Mouse (Mus musculus): Measurements from ENCODE around the gene Zfp444. TPM values are rescaled to one million over a fixed set of nuclear protein-coding genes. Genes with fewer than 3 reads are reported as not detected.

Zfp444 gene
- polyA plus RNA-seq, 1 experiment from 2014 or later: 85.1 TPM

DNA sequence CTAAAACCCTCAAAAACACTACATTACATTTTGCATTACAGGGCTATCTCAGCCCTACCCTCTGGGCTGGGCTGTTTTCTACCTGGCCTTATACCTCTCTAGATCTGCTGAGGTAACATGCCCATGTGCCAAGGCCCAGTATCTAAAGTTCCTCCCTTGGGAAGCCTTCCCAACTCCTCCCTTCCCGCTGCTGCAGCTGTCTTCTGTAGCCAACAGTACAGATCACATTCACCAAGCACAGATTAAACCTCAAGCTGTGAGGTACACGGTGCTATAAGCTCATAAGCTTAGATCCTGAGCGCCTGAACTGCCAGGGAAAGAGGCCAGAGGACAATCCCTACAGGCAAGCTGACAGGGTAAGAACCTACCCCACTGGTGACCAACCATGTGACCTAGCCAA, 20.0 kb upstream of the Zfp444 start:
- H3K27ac ChIP-seq (replicated peaks): no peak overlapping the region
- no peaks in the 10 kb centered on the region for H3K27me3 ChIP-seq (replicated peaks; ENCODE audit: low read depth, poor library complexity, severe bottlenecking)
- no peak for DNase-seq (ENCODE audit: low spot score)
- H3K9me3 ChIP-seq: 0 out of 2 replicates have a peak, but pooled peaks cover 7% of the 10 kb centered on the region
- peaks cover 8% of the 10 kb centered on the region; the same call in 1 of the 2 replicates for H3K36me3 ChIP-seq (replicated peaks)
- no peak overlapping the region for H3K4me3 ChIP-seq
- WGBS: 86% methylated on average over 3 of the region's 3 CpGs
- peaks cover 29% of the 10 kb centered on the region for H3K4me1 ChIP-seq

DNA sequence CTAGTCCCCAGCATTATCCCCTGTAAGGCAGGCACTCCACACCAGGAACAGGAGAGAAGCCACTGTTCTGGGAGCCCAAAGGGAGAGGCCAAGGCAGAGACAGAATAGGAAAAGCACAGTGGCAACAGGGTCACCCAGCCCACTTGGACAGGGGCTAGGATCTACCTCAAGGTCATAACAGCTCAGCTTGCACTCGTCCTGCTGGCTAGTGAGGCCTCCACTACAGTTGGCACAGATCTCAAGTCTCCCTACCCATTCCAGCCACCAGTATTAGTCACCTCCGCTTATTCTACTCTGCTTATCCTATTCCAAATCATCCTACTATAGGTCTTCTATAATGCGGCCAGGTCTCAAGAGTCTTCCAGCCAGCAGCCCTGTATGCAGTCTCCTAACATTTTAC, 18.9 kb upstream of the Zfp444 start:
- DNase-seq (ENCODE audit: low spot score): no peak
- peaks cover 29% of the 10 kb centered on the region for H3K4me1 ChIP-seq
- WGBS: 93% methylated on average over 3 of the region's 3 CpGs
- peaks cover 8% of the 10 kb centered on the region; the same call in 1 of the 2 replicates for H3K36me3 ChIP-seq (replicated peaks)
- H3K9me3 ChIP-seq: 0 out of 2 replicates have a peak, but pooled peaks cover 7% of the 10 kb centered on the region
- H3K4me3 ChIP-seq: no peak overlapping the region
- no peak overlapping the region for H3K27ac ChIP-seq (replicated peaks)
- no peaks in the 10 kb centered on the region for H3K27me3 ChIP-seq (replicated peaks; ENCODE audit: low read depth, poor library complexity, severe bottlenecking)

DNA sequence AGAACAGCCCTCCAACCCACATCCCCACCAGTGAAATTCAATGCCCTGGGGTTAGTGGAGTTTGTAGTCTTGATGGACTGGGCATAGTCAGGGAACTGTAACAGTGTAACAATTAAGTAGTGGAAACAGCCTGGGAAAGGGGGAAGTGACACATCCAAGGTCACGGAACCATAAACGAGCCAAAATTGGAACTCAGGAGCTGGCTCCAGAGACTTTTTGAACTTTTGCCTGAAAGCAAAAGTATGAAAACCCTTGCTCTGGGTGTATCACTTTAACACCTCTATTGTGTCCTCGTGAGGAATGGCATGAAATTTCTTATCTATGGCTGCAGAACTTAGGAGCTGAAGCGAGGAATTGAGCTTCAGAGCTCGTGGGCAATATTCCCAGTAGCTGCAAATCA, 17.9 kb upstream of the Zfp444 start:
- H3K4me3 ChIP-seq: peak overlapping the region; percentile 87
- WGBS: 89% methylated on average over 5 of the region's 5 CpGs
- DNase-seq (ENCODE audit: low spot score): no peak

DNA sequence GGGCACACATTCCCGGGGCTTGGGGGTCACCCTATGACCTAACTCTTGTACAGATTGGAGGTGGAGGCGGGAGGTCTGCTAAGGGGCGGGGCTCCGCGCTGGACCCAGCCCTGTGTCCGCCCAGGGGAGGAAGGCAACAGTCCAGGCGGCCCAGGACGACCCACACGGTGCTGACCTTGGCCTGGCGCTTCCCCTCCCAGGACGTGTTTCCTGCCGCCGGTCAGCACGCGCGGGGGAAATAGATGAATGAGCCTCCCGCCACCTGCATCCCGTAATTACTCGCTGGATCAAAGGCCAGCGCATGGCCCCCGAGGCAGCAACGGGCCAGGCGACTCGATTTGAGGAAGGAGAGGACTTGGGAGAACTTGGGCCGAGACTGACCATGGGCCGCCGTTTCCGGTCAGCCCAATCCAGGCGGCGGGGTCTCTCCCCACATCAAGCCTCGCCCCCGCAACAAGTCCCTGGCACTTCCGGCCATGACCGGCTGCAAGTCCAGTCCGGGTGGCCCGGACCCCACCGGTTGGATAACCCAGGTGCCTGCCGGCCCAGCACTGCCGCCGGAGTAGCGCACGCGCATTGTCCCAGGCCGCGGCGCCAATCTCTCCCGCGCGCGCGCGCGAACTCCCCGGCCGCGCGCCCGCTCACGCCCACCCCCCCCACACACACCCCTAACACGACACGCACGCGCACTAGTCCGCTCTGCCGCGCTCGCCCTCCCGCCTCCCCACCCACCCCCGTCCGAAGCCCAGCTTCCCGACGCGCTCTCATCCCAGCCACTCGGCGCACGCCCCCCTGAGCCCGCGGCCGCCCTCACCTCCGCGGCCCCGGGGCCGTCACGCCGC, 16.8 kb upstream of the Zfp444 start:
- Histone ChIP-seq H3K36me3 (replicated peaks) (peaks cover 8% of the 10 kb centered on the region; the same call in 1 of the 2 replicates), H3K27me3 (replicated peaks; ENCODE audit: low read depth, poor library complexity, severe bottlenecking) (no peaks in the 10 kb centered on the region), H3K4me1 (peaks cover 24% of the 10 kb centered on the region), H3K9me3 (0 out of 2 replicates have a peak, but pooled peaks cover 9% of the 10 kb centered on the region), H3K27ac (replicated peaks) (peak overlapping the region; percentile 95), H3K4me3 (peak overlapping the region; percentile 87)
- peak; percentile 90 for DNase-seq (ENCODE audit: low spot score)
- under 1% methylated on average over 83 of the region's 85 CpGs for WGBS

More for the DNA sequence above, 17.9 kb upstream of the Zfp444 start:
- peaks cover 8% of the 10 kb centered on the region; the same call in 1 of the 2 replicates for H3K36me3 ChIP-seq (replicated peaks)
- peaks cover 24% of the 10 kb centered on the region for H3K4me1 ChIP-seq
- H3K27me3 ChIP-seq (replicated peaks; ENCODE audit: low read depth, poor library complexity, severe bottlenecking): no peaks in the 10 kb centered on the region
- no peak overlapping the region for H3K27ac ChIP-seq (replicated peaks)
- H3K9me3 ChIP-seq: 0 out of 2 replicates have a peak, but pooled peaks cover 8% of the 10 kb centered on the region

DNA sequence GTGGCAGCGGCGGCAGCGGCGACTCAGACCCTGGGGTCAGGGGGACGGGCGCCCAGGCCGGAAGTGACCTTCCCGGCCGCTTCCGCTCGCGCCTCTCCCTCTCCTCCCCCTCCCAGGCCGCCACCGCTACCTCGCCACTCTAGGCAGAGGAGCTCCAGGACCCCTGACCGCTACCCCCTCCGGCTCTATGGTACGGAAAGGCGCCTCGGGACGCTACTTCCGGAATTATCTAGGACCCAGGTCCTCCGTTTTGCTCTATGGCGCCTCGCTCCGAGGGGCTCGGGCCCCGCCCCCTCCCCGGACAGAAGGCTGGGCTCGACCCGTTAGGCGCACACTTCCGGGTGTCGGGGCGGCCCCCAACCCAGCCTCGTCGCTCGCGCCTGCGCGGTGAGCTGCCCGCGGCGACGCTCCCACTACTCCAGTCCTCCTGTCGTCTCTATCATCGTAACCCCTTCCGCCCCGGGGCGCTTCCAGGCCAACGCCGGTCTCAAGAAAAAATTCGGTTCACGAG, 16.1 kb upstream of the Zfp444 start, which contains the start of gene Zfp787:
TSS of gene Zfp787 (minus strand) at position 97 of the 511 bp plus-strand sequence.
- no peaks in the 10 kb centered on the region for H3K27me3 ChIP-seq (replicated peaks; ENCODE audit: low read depth, poor library complexity, severe bottlenecking)
- H3K4me1 ChIP-seq: peaks cover 24% of the 10 kb centered on the region
- under 1% methylated on average over 53 of the region's 54 CpGs for WGBS
- DNase-seq (ENCODE audit: low spot score): peak; percentile 98
- peaks cover 8% of the 10 kb centered on the region; the same call in 1 of the 2 replicates for H3K36me3 ChIP-seq (replicated peaks)
- 0 out of 2 replicates have a peak, but pooled peaks cover 9% of the 10 kb centered on the region for H3K9me3 ChIP-seq
- H3K4me3 ChIP-seq: peak within 1 kb of the TSS; percentile 87
- peak within 1 kb of the TSS; percentile 95 for H3K27ac ChIP-seq (replicated peaks)

DNA sequence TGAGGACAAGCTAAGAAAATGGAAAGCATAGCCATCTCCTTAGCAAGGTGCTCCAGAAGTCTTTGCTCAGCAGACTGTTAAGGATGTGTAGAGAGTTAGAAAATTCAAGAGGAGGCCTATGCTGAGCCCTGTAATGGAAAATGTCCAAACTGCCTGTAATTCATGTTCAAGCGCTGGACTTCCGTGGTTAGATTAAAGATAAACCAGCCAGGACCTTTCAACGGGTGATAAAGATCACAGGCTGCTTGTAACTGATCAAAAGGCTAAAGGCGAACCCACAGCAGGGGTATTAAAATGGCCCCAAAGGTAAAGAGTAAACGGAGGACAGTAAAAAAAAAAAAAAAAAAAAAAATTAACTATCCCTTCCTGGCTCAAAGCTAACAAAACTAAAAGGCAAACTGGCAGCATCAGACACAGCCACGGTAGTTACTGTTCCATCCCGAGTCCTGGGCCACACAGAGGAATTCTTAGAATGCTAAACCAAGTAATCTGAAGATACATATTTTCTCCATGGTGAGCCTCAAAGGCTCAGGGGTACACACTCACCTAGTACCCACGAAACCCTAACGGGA, 15.0 kb upstream of the Zfp444 start:
- H3K36me3 ChIP-seq (replicated peaks): peaks cover 8% of the 10 kb centered on the region; the same call in 1 of the 2 replicates
- 70% methylated on average over 9 of the region's 9 CpGs for WGBS
- 0 out of 2 replicates have a peak, but pooled peaks cover 9% of the 10 kb centered on the region for H3K9me3 ChIP-seq
- peaks cover 24% of the 10 kb centered on the region for H3K4me1 ChIP-seq
- H3K27ac ChIP-seq (replicated peaks): peak overlapping the region; percentile 95; the same call in 1 of the 2 replicates
- DNase-seq (ENCODE audit: low spot score): no peak
- H3K27me3 ChIP-seq (replicated peaks; ENCODE audit: low read depth, poor library complexity, severe bottlenecking): no peaks in the 10 kb centered on the region
- peak overlapping the region; percentile 87 for H3K4me3 ChIP-seq

DNA sequence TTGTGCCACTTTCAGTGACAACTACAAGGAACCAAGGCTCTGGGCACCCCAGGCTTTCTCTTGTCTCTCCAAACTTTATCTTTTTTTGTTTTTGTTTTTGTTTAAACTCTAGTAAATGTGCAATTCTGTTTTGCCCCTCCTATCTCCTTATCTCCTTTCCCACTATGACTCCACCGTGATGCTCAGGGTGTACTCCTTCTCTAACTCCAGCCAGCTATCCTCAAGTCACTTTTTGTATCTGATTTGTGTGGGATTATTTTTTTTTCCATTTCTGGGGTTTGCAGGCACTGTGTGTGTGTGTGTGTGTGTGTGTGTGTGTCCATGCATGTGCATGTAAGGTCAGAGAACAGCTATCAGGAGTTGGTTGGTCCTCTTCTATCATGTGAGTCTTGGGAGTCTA, 14.5 kb upstream of the Zfp444 start:
- Histone ChIP-seq H3K36me3 (replicated peaks) (peaks cover 6% of the 10 kb centered on the region; the same call in 1 of the 2 replicates), H3K27ac (replicated peaks) (no peak overlapping the region), H3K9me3 (0 out of 2 replicates have a peak, but pooled peaks cover 9% of the 10 kb centered on the region), H3K4me1 (peaks cover 24% of the 10 kb centered on the region), H3K4me3 (no peak overlapping the region), H3K27me3 (replicated peaks; ENCODE audit: low read depth, poor library complexity, severe bottlenecking) (no peaks in the 10 kb centered on the region)
- no peak for DNase-seq (ENCODE audit: low spot score)
- WGBS: 95% methylated on average over 1 of the region's 1 CpGs

DNA sequence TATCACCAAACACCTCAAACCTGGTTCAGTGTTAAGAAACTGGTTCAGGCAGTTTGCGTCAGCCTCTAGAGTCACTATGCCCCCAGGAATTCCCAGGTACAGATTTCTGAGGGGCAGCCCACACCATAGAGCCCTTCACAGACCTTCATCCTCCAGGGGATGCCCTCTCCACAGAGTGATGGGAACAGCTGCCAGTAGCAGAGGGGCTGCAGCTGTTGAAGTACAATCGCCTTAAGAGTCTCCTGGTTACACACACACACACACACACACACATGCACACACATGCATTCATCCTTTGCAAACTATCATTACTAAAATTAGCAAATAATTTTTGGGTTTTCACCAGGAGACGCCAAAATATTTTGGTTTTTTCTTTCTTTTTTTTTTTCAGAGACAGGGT, 12.4 kb upstream of the Zfp444 start:
- no peaks in the 10 kb centered on the region for H3K27me3 ChIP-seq (replicated peaks; ENCODE audit: low read depth, poor library complexity, severe bottlenecking)
- H3K36me3 ChIP-seq (replicated peaks): no peaks in the 10 kb centered on the region
- H3K27ac ChIP-seq (replicated peaks): no peak overlapping the region
- 0 out of 2 replicates have a peak, but pooled peaks cover 4% of the 10 kb centered on the region for H3K9me3 ChIP-seq
- no peak overlapping the region for H3K4me3 ChIP-seq
- WGBS: 85% methylated on average over 3 of the region's 3 CpGs
- DNase-seq (ENCODE audit: low spot score): no peak
- H3K4me1 ChIP-seq: peaks cover 10% of the 10 kb centered on the region

DNA sequence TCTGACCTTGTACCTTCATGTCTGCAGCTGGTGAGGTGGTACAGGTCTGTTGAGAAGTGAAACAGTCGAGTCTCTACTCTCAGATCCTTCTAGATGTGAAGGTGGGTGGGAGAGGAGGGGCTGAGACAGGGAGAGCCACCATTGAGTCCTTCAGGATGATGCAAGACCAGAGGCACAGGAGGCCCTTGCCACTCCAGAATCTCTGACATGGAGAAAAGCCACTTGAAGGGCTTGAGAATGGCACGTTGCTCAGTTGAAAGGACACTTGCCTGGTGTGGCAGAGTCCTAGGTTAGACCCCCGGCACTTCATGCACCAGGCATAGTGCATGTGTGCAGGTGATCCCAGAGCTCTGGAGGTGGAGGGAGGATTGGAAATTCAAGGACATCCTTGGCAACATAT, 10.5 kb upstream of the Zfp444 start:
- Histone ChIP-seq H3K27ac (replicated peaks) (no peak overlapping the region), H3K4me3 (no peak overlapping the region), H3K9me3 (0 out of 2 replicates have a peak, but pooled peaks cover 2% of the 10 kb centered on the region), H3K27me3 (replicated peaks; ENCODE audit: low read depth, poor library complexity, severe bottlenecking) (no peaks in the 10 kb centered on the region), H3K4me1 (peaks cover 4% of the 10 kb centered on the region), H3K36me3 (replicated peaks) (no peaks in the 10 kb centered on the region)
- DNase-seq (ENCODE audit: low spot score): no peak
- WGBS: 63% methylated on average over 3 of the region's 3 CpGs

DNA sequence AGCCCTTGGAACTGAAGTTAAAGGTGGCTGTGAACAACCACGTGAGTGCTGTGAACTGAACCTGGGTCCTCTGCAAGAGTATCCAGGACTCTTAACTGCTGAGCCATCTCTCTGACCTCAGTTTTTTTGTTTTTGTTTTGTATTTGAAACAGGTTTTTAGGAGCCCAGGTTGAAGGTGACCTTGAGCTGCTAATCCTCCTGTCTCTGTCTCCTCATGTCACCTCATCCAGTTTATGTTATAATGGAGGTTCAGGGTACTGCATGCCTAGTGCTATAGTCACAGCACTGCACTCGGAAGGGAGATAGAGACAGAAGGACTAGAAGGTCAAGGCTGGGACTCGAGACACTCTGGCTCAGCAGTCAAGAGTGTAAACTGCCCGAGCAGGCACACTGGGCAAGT, 9.9 kb upstream of the Zfp444 start:
- no peaks in the 10 kb centered on the region for H3K4me1 ChIP-seq
- WGBS: 78% methylated on average over 4 of the region's 4 CpGs
- H3K4me3 ChIP-seq: no peak overlapping the region
- no peak overlapping the region for H3K27ac ChIP-seq (replicated peaks)
- no peak for DNase-seq (ENCODE audit: low spot score)
- H3K36me3 ChIP-seq (replicated peaks): no peaks in the 10 kb centered on the region
- H3K9me3 ChIP-seq: 0 out of 2 replicates have a peak, but pooled peaks cover 2% of the 10 kb centered on the region
- H3K27me3 ChIP-seq (replicated peaks; ENCODE audit: low read depth, poor library complexity, severe bottlenecking): no peaks in the 10 kb centered on the region

DNA sequence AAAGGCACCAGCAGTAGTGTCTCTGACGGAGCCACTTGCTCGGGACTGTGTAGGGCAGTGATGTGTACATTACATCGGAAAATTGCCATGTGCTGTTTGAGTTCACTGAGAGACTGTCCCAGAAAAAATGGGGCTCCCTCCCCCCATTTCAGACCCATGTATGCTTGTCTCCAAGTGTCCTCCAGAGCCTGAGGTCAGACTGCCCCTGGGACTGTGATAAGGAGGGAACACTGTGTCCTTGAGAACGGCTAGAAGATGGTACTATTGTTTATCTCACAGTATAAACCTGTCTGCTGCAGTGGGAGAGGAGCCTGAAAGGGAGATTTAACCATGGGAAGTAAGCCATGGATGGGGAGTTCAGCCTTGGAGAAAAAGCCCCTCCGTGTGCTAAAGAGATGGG, 7.4 kb upstream of the Zfp444 start:
- no peaks in the 10 kb centered on the region for H3K27me3 ChIP-seq (replicated peaks; ENCODE audit: low read depth, poor library complexity, severe bottlenecking)
- no peak for DNase-seq (ENCODE audit: low spot score)
- no peaks in the 10 kb centered on the region for H3K4me1 ChIP-seq
- 69% methylated on average over 5 of the region's 5 CpGs for WGBS
- no peaks in the 10 kb centered on the region for H3K36me3 ChIP-seq (replicated peaks)
- H3K4me3 ChIP-seq: no peak overlapping the region
- H3K9me3 ChIP-seq: no peaks in the 10 kb centered on the region
- H3K27ac ChIP-seq (replicated peaks): no peak overlapping the region

DNA sequence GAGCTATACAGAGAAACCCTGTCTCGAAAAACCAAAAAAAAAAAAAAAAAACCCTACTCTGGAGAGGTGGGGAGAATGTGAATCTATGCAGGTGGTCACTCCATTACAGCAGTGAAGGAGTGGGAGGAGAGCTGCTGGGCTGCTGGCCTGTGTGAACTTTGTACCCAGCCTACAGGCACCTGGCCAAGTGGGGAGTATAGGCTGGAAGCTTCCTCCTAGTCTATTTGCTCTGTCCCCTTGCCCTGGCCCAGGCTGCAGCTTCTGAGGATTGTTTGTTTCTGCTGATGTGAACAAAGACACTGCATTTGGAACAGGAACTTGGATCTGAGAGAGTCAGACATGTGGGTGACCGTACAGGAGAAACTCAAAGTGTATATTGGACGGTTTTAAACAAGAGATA, 2.6 kb upstream of the Zfp444 start:
- Histone ChIP-seq H3K4me1 (peaks cover 7% of the 10 kb centered on the region), H3K4me3 (no peak overlapping the region), H3K27ac (replicated peaks) (no peak overlapping the region), H3K36me3 (replicated peaks) (peaks cover 5% of the 10 kb centered on the region), H3K27me3 (replicated peaks; ENCODE audit: low read depth, poor library complexity, severe bottlenecking) (no peaks in the 10 kb centered on the region), H3K9me3 (no peaks in the 10 kb centered on the region)
- no peak for DNase-seq (ENCODE audit: low spot score)
- WGBS: 76% methylated on average over 3 of the region's 3 CpGs
